Mouse (Mus musculus): ENCODE data around the gene Slc35f4. TPM values are rescaled to one million over a fixed set of nuclear protein-coding genes. Genes with fewer than 3 reads are reported as not detected.
A peak's percentile ranks its signal among the peaks of the same experiment; 100 is the strongest.

The Slc35f4 gene
- polyA plus RNA-seq, 1 experiment from 2014 or later = not detected

GRCm38 (mm10) chr14:49337011-49337410 is 188.8 kb downstream of the Slc35f4 start:
- no peak for DNase-seq (ENCODE audit: extremely low spot score, low spot score)
- H3K36me3 ChIP-seq (replicated peaks) = no peaks in the 10 kb centered on the region
- H3K27ac ChIP-seq = no peak overlapping the region
- 81% methylated on average over 4 of the region's 4 CpGs for WGBS
- H3K27me3 ChIP-seq (ENCODE audit: poor library complexity, severe bottlenecking) = no peaks in the 10 kb centered on the region
- H3K9me3 ChIP-seq = no peaks in the 10 kb centered on the region
- H3K4me3 ChIP-seq = no peak overlapping the region
- no peaks in the 10 kb centered on the region for H3K4me1 ChIP-seq

- WGBS = 88% methylated on average over 2 of the region's 2 CpGs
These were observed 192.0 kb downstream of the Slc35f4 start for GRCm38 (mm10) chr14:49333841-49334240.

GRCm38 (mm10) chr14:49316493-49316894 is 209.4 kb downstream of the Slc35f4 start:
- no peak for DNase-seq (ENCODE audit: extremely low spot score, low spot score)
- WGBS = 20% methylated on average over 5 of the region's 5 CpGs

More at GRCm38 (mm10) chr14:49333841-49334240, 192.0 kb downstream of the Slc35f4 start:
- DNase-seq (ENCODE audit: extremely low spot score, low spot score) = no peak
- Histone ChIP-seq H3K4me1 (no peaks in the 10 kb centered on the region), H3K36me3 (replicated peaks) (no peaks in the 10 kb centered on the region), H3K27ac (no peak overlapping the region), H3K4me3 (no peak overlapping the region), H3K9me3 (no peaks in the 10 kb centered on the region), H3K27me3 (ENCODE audit: poor library complexity, severe bottlenecking) (no peaks in the 10 kb centered on the region)

GRCm38 (mm10) chr14:49313981-49314380 is 211.9 kb downstream of the Slc35f4 start:
- DNase-seq (ENCODE audit: extremely low spot score, low spot score) = no peak
- no peak overlapping the region for H3K4me3 ChIP-seq
- H3K4me1 ChIP-seq = peaks cover 44% of the 10 kb centered on the region
- H3K27me3 ChIP-seq (ENCODE audit: poor library complexity, severe bottlenecking) = no peaks in the 10 kb centered on the region; the same call in none of the 2 replicates
- no peaks in the 10 kb centered on the region for H3K36me3 ChIP-seq (replicated peaks)
- 44% methylated on average over 7 of the region's 7 CpGs for WGBS
- H3K27ac ChIP-seq = peak overlapping the region; percentile 58; the same call in 1 of the 2 replicates
- no peaks in the 10 kb centered on the region for H3K9me3 ChIP-seq

More at GRCm38 (mm10) chr14:49316493-49316894, 209.4 kb downstream of the Slc35f4 start:
- Histone ChIP-seq H3K27ac (peak overlapping the region; percentile 65; the same call in 1 of the 2 replicates), H3K4me3 (no peak overlapping the region), H3K27me3 (ENCODE audit: poor library complexity, severe bottlenecking) (no peaks in the 10 kb centered on the region; the same call in none of the 2 replicates), H3K4me1 (peaks cover 37% of the 10 kb centered on the region), H3K36me3 (replicated peaks) (no peaks in the 10 kb centered on the region), H3K9me3 (no peaks in the 10 kb centered on the region)

- WGBS = 84% methylated on average over 8 of the region's 8 CpGs
- Histone ChIP-seq H3K36me3 (replicated peaks) (no peaks in the 10 kb centered on the region), H3K27ac (no peak overlapping the region), H3K27me3 (ENCODE audit: poor library complexity, severe bottlenecking) (no peaks in the 10 kb centered on the region; the same call in none of the 2 replicates), H3K4me1 (peaks cover 44% of the 10 kb centered on the region), H3K4me3 (no peak overlapping the region), H3K9me3 (no peaks in the 10 kb centered on the region)
- no peak for DNase-seq (ENCODE audit: extremely low spot score, low spot score)
These were observed 212.5 kb downstream of the Slc35f4 start for GRCm38 (mm10) chr14:49313376-49313775.

GRCm38 (mm10) chr14:49311548-49311947 is 214.3 kb downstream of the Slc35f4 start:
- no peak overlapping the region for H3K27ac ChIP-seq
- no peaks in the 10 kb centered on the region for H3K36me3 ChIP-seq (replicated peaks)
- WGBS = 39% methylated on average over 1 of the region's 1 CpGs
- no peak for DNase-seq (ENCODE audit: extremely low spot score, low spot score)
- H3K4me1 ChIP-seq = peaks cover 41% of the 10 kb centered on the region
- H3K4me3 ChIP-seq = no peak overlapping the region
- no peaks in the 10 kb centered on the region; the same call in none of the 2 replicates for H3K27me3 ChIP-seq (ENCODE audit: poor library complexity, severe bottlenecking)
- H3K9me3 ChIP-seq = no peaks in the 10 kb centered on the region

GRCm38 (mm10) chr14:49311091-49311492 is 214.8 kb downstream of the Slc35f4 start:
- 26% methylated on average over 5 of the region's 5 CpGs for WGBS
- Histone ChIP-seq H3K27ac (no peak overlapping the region), H3K4me3 (no peak overlapping the region), H3K4me1 (peaks cover 37% of the 10 kb centered on the region), H3K36me3 (replicated peaks) (no peaks in the 10 kb centered on the region), H3K27me3 (ENCODE audit: poor library complexity, severe bottlenecking) (no peaks in the 10 kb centered on the region; the same call in none of the 2 replicates), H3K9me3 (no peaks in the 10 kb centered on the region)
- no peak for DNase-seq (ENCODE audit: extremely low spot score, low spot score)

- H3K27me3 ChIP-seq (ENCODE audit: poor library complexity, severe bottlenecking) = no peaks in the 10 kb centered on the region; the same call in none of the 2 replicates
- H3K27ac ChIP-seq = no peak overlapping the region
- DNase-seq (ENCODE audit: extremely low spot score, low spot score) = no peak
- no peaks in the 10 kb centered on the region for H3K36me3 ChIP-seq (replicated peaks)
- H3K4me3 ChIP-seq = no peak overlapping the region
- peaks cover 22% of the 10 kb centered on the region for H3K4me1 ChIP-seq
- WGBS = 82% methylated on average over 2 of the region's 2 CpGs
- H3K9me3 ChIP-seq = no peaks in the 10 kb centered on the region
These were observed 216.2 kb downstream of the Slc35f4 start for GRCm38 (mm10) chr14:49309670-49310069.

GRCm38 (mm10) chr14:49308591-49308990 is 217.3 kb downstream of the Slc35f4 start:
- no peak overlapping the region for H3K27ac ChIP-seq
- no peaks in the 10 kb centered on the region for H3K36me3 ChIP-seq (replicated peaks)
- WGBS = 77% methylated on average over 1 of the region's 1 CpGs
- no peak overlapping the region for H3K4me3 ChIP-seq
- H3K9me3 ChIP-seq = no peaks in the 10 kb centered on the region
- H3K4me1 ChIP-seq = peaks cover 12% of the 10 kb centered on the region
- DNase-seq (ENCODE audit: extremely low spot score, low spot score) = no peak
- no peaks in the 10 kb centered on the region; the same call in none of the 2 replicates for H3K27me3 ChIP-seq (ENCODE audit: poor library complexity, severe bottlenecking)

GRCm38 (mm10) chr14:49307842-49308241 is 218.0 kb downstream of the Slc35f4 start:
- H3K4me3 ChIP-seq = no peak overlapping the region
- no peak for DNase-seq (ENCODE audit: extremely low spot score, low spot score)
- H3K36me3 ChIP-seq (replicated peaks) = no peaks in the 10 kb centered on the region
- H3K27me3 ChIP-seq (ENCODE audit: poor library complexity, severe bottlenecking) = no peaks in the 10 kb centered on the region
- H3K27ac ChIP-seq = no peak overlapping the region
- peaks cover 7% of the 10 kb centered on the region for H3K4me1 ChIP-seq
- H3K9me3 ChIP-seq = no peaks in the 10 kb centered on the region
- 89% methylated on average over 3 of the region's 3 CpGs for WGBS

- Histone ChIP-seq H3K4me3 (no peak overlapping the region), H3K36me3 (replicated peaks) (no peaks in the 10 kb centered on the region), H3K9me3 (no peaks in the 10 kb centered on the region), H3K27me3 (ENCODE audit: poor library complexity, severe bottlenecking) (no peaks in the 10 kb centered on the region), H3K27ac (no peak overlapping the region), H3K4me1 (peaks cover 13% of the 10 kb centered on the region)
- 96% methylated on average over 9 of the region's 9 CpGs for WGBS
- no peak for DNase-seq (ENCODE audit: extremely low spot score, low spot score)
These were observed 220.1 kb downstream of the Slc35f4 start for GRCm38 (mm10) chr14:49305534-49306409.

- H3K36me3 ChIP-seq (replicated peaks) = no peaks in the 10 kb centered on the region
- H3K27me3 ChIP-seq (ENCODE audit: poor library complexity, severe bottlenecking) = no peaks in the 10 kb centered on the region
- 68% methylated on average over 2 of the region's 2 CpGs for WGBS
- H3K4me1 ChIP-seq = peaks cover 13% of the 10 kb centered on the region
- DNase-seq (ENCODE audit: extremely low spot score, low spot score) = no peak
- no peak overlapping the region for H3K4me3 ChIP-seq
- H3K9me3 ChIP-seq = no peaks in the 10 kb centered on the region
- H3K27ac ChIP-seq = no peak overlapping the region
These were observed 223.5 kb downstream of the Slc35f4 start for GRCm38 (mm10) chr14:49302271-49302857.
